34 mouse cellular contexts compared by ENCODE assay signal in genomic region chr4:72554276-72554675, GRCm38 (mm10).
"Had no signal": no experiment of that assay in that cellular context is flagged by ENCODE, and none has a peak within 500 bp of the region (broad histone marks: within the 10 kb centered on the region; RNA-seq: fewer than 3 reads in every experiment).

No protein-coding gene starts in this region.

- H3K9me3 ChIP-seq: heart, embryonic 12.5 days; heart, embryonic 13.5 days; heart, embryonic 15.5 days; hindbrain, embryonic 10.5 days; hindbrain, embryonic 12.5 days; hindbrain, embryonic 13.5 days; hindbrain, embryonic 15.5 days; intestine, embryonic 15.5 days; kidney, embryonic 15.5 days had no signal

- H3K4me2 ChIP-seq: heart, embryonic 11.5 days; heart, embryonic 12.5 days; heart, embryonic 13.5 days; heart, embryonic 15.5 days; hindbrain, embryonic 12.5 days; hindbrain, embryonic 13.5 days; hindbrain, embryonic 14.5 days; hindbrain, embryonic 15.5 days; intestine, embryonic 15.5 days; kidney, embryonic 15.5 days had no signal

- ATAC-seq: hindbrain, embryonic 16.5 days; hindbrain, postnatal 0 days; inflammation-experienced regulatory T-cells, adult 6 months; intestine, embryonic 15.5 days; intestine, embryonic 16.5 days; intestine, postnatal 0 days had no signal

- H3K9ac ChIP-seq: heart, embryonic 12.5 days; heart, embryonic 13.5 days; heart, embryonic 15.5 days; hindbrain, embryonic 12.5 days; hindbrain, embryonic 13.5 days; hindbrain, embryonic 14.5 days; hindbrain, embryonic 15.5 days; intestine, embryonic 15.5 days; kidney, embryonic 15.5 days had no signal

- H3K27ac ChIP-seq: heart, embryonic 13.5 days; heart, embryonic 15.5 days; hindbrain, embryonic 10.5 days; hindbrain, embryonic 12.5 days; hindbrain, embryonic 13.5 days; hindbrain, embryonic 14.5 days; hindbrain, embryonic 15.5 days; hindbrain, postnatal 0 days; intestine, embryonic 15.5 days; kidney, embryonic 15.5 days; kidney, postnatal 0 days; left cerebral cortex, adult 2 months had no signal

- H3K36me3 ChIP-seq: heart, embryonic 12.5 days; heart, embryonic 13.5 days; heart, embryonic 15.5 days; hindbrain, embryonic 10.5 days; hindbrain, embryonic 12.5 days; hindbrain, embryonic 13.5 days; hindbrain, embryonic 15.5 days; intestine, embryonic 15.5 days; kidney, embryonic 15.5 days had no signal

- DNase-seq: heart, postnatal 10 days; heart, postnatal 14 days; heart, postnatal 36 days; heart, postnatal 4 days; kidney, adult 11 months; kidney, adult 18-20 months; kidney, adult 2 months; kidney, adult 8-10 months; kidney, adult 9 months; kidney, postnatal 10 days; kidney, postnatal 14 days; kidney, postnatal 25 days; kidney, postnatal 36 days; kidney, postnatal 4 days; layer of hippocampus, adult 9-11 months; layer of hippocampus, postnatal 36 days had no signal

- H3K27me3 ChIP-seq: heart, embryonic 12.5 days; heart, embryonic 13.5 days; heart, embryonic 15.5 days; hindbrain, embryonic 12.5 days; hindbrain, embryonic 13.5 days; hindbrain, embryonic 15.5 days; intestine, embryonic 15.5 days; kidney, embryonic 15.5 days had no signal

- H3K4me3 ChIP-seq: heart, embryonic 12.5 days; heart, embryonic 13.5 days; heart, embryonic 15.5 days; hindbrain, embryonic 10.5 days; hindbrain, embryonic 12.5 days; hindbrain, embryonic 13.5 days; hindbrain, embryonic 15.5 days; intestine, embryonic 15.5 days; kidney, embryonic 15.5 days; left cerebral cortex, adult 2 months had no signal

- H3K4me1 ChIP-seq: heart, embryonic 12.5 days; heart, embryonic 13.5 days; heart, embryonic 15.5 days; hindbrain, embryonic 10.5 days; hindbrain, embryonic 12.5 days; hindbrain, embryonic 13.5 days; hindbrain, embryonic 15.5 days; intestine, embryonic 15.5 days; kidney, embryonic 15.5 days had no signal
